Mouse (Mus musculus): ENCODE measurements around the gene Olfr1275.

DNA sequence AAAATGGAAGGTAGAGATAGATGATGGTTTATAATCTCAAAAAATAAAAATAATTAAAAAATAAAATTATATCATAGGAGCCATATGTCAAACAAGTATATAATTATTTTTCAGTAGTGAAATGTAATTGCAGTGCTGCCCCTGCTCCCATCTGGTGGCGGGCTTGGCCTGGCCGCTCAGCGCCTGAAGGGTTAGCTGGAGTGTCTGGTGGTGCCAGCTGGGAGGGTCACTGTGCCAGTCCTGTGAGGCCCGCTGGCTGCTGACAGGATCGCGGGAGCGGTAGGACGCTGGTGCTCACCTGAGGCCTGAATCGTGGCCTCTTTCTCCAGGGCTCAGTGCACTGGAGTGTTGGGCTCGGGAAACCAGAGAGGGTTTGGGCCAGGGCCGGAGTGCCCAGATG lies 53.0 kb downstream of the Olfr1275 start:
- TF ChIP-seq CTCF (IDR thresholded peaks at IDR 0.05; ENCODE audit: low read depth) (no peak), EP300 (IDR thresholded peaks at IDR 0.05; ENCODE audit: low read depth) (no peak)
